Mouse (Mus musculus) frontal cortex, adult 2 months (tissue): ENCODE measurements at regions not wholly inside any gene's neighbourhood (a gene's known extent, or its start where the extent isn't known, plus 50 kb on each side); places are given as distances from the start of the nearest gene placed in this dataset.
"Not testable (repeated sequence)": the region's sequence is repeated elsewhere in the genome, so short reads cannot be mapped to it uniquely, and the experiment has no call there.

Experiments
- DNase-seq, 2 experiments: peaks; one replicate each; pipeline ENCODE4 v3.0.0; 2022; ENCODE audit warnings: low spot score in 1 of 2; ENCODE audit errors: extremely low spot score in 1 of 2

DNA sequence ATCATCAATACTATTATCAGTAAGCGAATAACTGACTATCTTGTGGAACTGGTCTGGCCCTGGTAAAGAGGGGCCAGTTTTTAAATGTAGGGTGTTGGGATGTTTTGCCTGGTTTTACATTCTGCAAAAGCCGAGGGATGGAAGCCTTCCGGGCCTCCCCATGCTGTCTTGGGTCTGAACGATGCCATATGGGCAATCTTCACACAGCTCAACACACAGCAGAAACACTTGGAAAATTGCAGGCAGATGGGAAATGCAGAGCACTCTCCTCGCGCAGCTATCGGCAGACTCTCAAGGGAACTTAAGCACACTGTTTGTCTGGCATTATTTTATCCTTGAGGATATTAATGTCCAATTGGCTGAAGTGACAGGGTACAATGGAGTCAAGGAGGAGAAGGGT lies 129.3 kb upstream of the Lnx1 start:
- DNase-seq: peak in 1 of 2 experiments; percentile 34

DNA sequence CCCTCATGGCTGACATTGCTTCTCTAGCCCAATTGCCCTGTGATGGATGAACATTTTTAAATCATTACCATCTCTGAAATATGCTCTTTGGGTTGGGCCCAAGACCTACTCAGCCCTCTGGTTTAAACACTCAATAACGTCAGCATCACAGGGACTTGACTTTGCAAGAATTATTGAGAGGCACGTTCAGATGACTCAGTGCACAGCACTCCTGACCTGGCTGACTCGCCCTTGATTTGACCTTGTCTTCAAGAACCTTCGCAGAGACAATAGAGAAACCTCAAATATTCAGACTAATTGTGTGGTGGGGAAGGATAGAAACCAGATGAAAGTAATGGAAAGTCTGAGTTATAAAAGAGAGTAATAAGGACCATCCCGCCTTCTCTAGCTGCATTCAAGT lies 127.9 kb upstream of the Lnx1 start:
- no peak for DNase-seq

DNA sequence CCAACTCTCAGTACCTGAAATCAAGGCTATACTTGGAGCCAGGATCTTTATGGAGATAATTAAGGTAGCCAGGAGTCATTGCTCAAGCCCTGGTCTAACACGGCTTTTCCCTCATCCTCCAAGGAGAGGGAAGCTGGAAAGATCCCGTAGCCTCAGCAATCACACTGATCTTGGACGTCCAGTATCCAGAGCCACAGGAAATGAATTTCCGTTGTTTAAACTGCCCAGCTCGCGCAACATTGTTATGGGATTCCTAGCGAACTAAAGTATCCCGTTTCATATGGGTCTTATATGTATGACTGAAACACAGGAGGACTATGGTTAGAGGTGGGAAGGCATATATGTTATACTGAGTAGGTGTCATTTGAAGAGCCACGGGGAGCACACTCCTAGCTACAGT lies 126.3 kb upstream of the Lnx1 start:
- no peak for DNase-seq

DNA sequence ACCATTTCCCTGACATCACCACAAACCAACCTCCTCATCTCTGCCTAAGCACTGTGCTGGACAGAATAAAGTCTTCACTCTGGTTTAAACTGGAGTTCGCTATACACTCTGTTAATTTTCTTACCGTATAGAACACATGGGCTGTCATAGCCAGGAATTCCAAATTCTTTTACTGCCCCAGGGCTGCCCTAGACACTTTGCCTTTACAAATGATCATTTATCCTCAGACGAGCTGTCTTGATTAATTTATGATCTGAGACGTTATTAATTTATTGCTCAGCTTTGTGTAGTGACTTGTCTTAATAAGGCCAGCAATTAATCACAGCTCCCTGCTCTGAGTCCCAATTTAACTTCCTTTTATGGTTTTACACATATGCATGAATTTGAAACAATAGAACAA lies 125.2 kb upstream of the Lnx1 start:
- no peak for DNase-seq

DNA sequence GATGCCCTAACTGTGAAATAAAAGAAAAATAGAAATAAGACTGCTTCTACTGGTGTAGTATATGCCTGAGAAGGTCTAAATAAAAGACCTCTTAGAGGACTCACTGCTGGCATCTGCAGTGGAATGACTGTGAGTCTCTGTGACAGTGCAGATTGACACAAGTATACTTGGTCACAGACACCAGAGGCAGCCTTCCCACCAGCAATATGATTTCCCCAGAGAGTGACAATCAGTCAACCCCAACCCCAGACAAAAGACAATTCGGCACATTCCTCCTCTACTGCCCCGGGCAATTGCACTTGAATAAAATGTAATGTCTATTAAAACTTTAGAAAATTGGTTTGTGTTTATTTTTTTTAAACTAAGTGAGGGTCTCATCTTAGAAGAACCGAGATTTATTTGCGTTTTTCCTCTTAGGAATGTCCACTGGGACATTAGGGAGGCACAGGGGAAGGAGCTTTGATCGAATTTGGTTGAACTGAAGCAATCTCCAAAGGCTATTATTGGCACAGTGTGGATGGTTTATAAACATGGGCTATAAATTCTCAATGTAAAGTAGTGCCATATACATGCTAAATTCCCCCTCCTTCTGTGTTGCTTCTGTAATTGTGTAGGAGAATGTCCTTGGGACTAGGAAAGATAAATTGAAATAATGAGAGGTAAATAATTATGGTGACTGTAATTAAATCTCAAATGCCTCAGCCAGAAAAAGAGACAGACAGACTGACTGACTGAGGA lies 123.0 kb upstream of the Lnx1 start:
- DNase-seq: no peak

DNA sequence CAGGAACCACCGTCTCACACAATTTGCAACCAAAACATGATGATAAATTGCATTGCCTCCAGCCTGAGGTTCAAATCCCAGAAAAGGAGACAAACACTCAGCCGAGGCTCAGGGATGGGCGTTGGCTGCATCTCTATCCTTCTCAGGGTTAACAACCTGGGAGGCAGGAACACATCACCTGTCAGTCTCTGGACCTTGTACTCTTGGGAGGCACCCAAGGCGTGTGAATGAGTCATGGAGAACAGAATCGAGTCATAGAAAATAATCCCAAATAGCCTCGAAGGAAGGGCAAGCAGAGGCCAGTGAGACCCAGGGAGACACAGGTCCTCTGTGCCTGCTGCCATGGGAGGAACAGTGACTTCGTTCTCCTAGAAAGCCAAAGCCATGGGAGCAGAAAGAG lies 121.0 kb upstream of the Lnx1 start:
- DNase-seq: no peak

DNA sequence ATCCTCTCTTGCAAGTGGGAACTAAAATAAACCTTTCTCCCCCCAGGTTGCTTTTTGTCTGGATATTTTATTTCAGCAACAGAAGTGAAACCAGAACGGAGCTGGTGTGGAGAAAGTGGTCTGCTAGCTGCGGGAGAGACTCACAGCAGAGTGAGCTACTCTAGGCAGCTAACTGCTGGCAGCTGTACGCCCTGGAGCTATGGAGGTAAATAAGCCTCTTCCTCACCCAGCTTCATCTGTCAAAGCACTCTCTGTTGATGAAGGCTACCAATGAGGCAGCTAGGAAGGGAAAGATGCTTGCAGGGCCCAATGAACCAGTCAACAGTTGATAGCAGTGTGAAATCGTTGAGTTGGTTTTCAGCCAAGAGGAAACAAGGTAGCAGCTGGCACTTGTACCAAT lies 119.3 kb upstream of the Lnx1 start:
- DNase-seq: peak in 1 of 2 experiments; percentile 8

DNA sequence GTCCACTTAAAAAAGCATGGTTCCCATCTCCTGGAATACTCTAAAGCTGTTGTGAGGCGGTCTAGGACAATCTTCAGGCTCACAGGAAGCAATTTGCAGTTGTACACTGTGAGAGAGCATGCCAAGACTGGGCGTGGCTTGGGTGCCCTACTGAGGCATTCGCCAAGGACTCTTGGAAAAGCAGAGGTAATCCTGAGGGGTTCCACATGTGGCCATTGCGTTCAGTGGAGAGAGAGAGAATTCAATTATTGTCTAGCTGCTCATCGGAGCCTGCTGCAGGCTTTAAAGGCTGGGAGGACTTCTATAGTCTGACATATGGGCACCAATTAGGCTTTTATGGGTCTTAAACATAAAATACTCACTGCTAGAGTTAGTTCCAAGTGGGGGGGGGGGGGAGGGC lies 113.8 kb upstream of the Lnx1 start:
- DNase-seq: no peak

DNA sequence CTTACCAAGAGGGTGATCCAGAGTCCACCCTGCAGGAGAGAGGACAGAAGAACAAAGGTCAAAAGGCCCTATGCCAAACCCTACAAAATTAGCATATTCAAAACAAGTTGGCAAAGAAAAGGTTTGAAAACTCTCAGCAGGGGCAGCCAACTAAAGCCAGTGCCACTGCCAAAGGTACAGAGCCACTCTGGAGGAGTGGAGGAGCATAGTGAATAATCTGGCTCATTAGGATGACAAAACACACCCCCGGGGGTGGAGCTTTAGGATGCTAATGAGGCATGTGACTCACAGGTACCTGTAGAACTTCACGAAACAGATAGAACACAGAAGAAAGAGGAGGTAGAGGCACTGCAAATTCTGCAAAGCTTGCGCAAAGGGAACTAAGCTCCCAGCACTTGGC lies 110.7 kb upstream of the Lnx1 start:
- peak in 1 of 2 experiments; percentile 24 for DNase-seq

DNA sequence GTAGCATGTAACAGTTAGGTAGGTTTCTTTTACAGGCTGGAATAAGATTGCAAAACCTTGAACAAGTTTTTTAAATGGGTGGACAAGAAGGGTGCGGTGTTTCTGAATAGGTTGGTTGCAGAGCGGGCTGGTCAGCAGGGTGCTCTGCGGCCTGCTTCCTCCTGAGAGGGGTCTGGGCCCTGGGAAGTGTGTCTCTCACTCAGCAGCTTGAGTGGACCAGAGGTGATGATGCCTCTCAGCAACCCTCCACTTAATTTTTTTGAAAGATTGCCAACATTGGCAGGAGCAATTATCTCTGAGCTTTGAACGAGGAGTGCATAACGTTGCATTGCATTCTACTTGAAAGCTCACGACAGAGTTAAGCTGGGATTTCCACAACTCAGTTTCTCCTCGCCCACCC lies 108.3 kb upstream of the Lnx1 start:
- no peak for DNase-seq

DNA sequence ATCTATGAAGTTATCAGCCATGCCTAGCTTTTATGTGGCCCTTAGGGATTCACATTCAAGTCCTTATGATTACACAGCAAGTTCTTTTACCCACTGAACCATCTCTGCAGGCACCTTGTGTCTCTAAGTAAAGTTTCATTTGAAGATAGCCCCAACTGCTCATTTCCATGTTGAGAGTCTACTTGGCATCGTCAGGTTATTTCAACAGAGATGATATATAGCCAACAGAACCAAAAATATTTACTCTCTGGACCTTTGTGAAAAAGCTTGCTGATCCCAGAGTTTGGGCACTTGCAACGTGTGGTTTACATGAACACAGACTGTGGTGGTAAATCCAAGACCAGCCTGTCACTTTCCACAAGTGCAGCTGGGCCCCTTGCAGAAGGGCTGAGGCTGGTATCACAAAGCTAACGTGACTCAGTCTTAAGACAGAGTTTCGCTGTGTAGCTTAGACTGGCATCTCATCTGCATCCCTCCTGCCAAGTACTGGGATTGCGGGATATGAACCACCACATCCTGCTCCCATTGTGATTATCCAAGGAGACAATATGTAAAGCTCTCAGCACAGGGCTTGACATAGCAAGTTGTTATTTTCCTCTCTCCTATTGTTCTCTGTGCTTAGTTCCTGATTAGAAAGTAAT lies 105.0 kb upstream of the Lnx1 start:
- DNase-seq: no peak

DNA sequence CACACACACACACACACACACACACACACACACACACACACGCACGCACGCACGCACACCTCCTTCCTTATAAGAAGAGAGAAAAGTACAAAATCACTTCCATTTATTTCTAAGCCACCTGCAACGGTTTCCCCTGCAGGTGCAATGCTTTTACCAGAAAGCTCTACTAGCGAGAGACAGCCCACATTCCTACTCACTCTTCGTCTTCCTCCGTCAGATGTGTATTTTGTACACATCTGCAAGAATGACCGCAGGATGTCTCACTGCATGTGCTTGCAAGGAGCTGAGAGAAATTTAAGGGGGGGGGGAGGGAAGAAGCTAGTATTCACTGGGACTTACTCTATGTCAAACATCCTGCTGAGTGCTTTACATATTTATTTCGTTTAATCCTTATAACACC lies 99.2 kb upstream of the Lnx1 start:
- DNase-seq: no peak

DNA sequence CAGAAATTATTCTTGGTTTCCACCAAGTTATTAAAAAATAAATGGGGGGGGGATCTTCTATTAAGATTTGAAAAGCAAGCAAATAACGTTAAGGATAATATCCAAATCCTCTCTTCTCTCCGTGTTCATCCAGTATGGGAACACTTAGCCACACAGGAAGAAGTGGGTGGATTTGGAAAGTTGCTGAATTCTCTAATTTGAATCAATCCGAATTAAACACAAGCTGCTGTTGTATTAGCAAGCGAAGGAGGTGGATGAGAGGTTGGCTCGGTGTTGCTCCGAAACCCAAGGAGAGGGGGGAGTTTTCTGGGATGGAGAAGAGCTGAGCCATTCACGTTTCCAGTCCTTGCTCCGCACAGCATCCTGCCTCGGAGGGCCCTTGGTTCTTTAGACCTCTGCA lies 97.6 kb upstream of the Lnx1 start:
- DNase-seq: peak in 1 of 2 experiments; percentile 45

DNA sequence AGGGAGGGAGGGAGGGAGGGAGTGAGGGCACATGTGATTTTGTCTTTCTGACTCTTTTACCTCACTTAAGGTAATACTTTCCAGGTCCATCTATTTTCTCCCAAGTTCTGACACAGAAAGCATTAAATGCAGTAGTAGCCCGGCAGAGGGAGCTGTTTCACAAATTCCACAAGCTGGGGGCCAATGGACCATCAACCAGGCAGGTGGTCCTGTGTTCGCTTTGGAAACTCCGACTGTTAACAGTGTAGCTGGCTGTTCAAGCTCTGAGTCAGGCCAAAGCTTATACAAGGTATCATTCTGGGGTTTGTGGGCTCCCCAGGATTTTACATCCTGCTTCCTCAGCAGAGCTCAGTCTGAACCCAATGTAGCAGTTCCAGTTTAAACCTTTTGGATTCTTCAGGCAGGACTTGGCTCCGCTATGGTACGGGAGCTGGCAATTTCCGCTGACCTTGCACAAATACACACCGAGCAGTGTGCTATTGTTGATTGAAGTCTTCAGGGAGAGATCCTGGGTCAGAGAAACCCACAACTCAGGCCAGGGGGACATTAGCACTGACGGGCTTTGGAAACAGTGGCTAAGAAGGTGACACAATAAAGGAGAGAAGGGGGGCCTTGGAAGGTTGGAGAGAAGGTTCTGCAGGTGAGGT lies 93.8 kb upstream of the Lnx1 start:
- peak in 1 of 2 experiments; percentile 67 for DNase-seq

DNA sequence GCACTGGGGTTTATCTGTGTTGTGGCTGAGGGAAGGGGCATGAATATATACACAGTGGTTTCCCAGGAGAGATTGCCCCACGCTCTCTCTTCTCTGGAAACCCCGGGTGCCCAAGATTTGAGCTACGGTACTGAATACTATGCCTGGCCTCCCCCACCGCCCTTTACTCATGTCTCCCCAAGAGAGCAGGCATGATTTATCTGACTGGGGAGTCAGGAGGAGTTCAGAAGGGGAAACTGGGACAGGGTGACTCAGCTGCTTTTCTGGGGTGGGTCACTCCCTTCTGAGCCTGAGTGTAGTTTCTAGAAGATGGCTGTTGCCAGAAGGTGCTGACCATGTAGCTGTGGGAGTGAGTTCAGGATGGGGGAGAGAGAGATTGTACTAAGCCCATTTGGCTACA lies 92.0 kb upstream of the Lnx1 start:
- DNase-seq: no peak

DNA sequence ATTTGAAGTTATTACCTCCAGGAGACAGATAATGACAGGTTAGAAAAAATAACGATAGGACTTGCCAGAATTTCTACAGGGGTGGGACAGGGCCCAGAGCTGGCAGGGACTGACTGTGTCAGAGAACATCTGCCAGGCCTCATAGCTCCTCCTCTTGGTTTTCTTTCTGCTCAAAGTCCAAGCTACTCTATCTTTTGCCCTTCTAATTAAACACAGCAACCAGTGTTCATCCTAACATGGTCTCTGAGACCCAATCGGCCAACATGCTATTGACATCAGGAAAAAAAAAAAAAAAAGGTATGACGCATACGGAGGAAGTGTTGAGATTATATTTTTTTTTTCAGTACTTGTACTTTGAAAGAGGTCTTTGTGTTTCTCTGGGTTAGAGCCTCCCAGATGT lies 90.7 kb upstream of the Lnx1 start:
- no peak for DNase-seq

DNA sequence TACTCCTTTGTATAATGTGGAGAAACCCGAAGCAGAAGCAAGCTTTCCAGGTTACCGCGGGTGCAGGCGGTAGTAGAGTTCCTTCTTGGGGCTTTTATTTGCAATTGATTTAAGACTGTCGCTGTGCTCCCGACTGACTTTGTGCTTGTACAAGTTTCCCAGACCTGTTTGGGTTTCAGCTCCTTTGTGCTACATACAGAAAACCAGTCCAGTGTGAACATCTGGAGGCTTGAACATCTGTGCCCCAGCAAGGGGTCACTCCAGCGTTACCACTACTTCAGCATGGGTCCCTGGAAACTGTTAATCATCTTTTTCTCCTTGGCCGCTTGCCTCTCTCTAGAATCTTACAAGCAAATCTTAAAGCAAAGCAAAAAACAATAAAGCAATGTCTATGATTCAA lies 90.2 kb upstream of the Lnx1 start:
- DNase-seq: no peak

DNA sequence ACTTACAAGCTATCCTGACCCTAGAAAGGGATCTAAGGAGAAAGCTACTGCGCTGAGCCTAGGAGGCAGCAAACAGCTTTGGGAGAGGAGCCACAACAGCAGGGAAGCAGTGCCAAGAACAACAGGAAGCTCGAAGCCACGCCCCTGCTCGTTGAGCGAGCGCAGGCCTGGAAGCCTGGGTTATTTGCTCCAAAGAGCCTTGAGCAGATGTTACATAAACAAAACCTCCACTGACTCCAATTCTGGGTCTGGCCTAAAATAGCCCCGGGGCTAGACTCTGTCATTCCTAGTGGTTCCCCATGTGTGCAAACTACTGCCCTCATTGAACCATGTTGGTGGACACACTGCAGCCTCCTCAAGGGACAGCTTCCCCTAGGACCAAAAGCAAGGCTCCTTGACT lies 89.6 kb upstream of the Lnx1 start:
- DNase-seq: peak; percentile 21 to 66

DNA sequence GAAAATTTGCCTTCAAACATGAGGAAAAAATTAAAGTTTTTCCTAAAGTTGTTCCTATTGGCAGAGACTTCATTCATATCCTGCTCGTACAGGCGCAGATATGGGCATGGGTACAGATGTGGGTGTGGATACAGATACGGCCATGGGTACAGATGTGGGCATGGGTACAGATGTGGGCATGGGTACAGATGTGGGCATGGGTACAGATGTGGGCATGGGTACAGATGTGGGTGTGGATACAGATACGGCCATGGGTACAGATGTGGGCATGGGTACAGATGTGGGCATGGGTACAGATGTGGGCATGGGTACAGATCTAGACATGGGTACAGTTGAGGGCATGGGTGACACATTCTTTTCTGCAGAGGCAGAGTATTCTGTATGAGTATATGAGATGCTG lies 87.8 kb upstream of the Lnx1 start:
- not testable (repeated sequence) for DNase-seq

DNA sequence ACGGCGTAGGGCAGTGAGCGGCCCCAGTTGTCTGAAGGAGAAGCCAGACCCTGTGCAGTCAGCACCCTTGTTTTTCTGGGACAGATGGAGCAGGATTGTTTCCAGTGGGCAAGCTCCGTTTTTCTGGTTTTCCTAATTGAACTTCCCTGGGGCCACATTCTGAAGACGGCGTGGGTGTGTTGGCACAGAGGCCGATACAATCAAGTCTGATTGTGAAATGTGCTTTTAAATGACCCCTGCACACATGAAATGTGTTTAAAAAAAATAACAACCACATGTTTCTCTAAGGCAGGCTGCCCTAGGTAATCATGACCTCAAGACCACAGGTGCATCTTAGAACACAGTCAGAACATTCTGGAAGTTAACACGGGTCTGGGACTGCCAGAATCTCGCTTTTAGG lies 81.2 kb upstream of the Lnx1 start:
- no peak for DNase-seq

DNA sequence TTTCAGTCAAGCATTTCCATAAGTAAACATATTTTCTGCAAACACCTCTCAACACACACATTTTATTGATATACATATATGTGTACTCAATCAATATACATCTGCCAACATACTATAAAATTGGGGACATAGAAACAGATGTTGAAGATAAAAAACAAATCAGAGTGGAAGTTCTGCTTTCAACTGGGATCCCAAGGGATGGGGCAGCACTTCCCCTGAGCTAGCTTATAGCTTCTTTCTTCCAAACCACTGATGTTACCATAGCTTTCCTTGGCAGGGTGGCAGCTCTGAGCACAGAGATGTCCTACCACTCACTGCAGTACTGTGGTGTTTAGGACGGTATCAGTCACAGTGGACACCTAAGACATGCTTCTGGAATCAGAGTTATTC lies 75.4 kb upstream of the Lnx1 start:
- no peak for DNase-seq
